Mouse (Mus musculus) right cerebral cortex, postnatal 25 days (tissue): ENCODE data around the gene Sla2.
"Not testable (repeated sequence)": the region's sequence is repeated elsewhere in the genome, so short reads cannot be mapped to it uniquely, and the experiment has no call there.

Experiments used
- DNase-seq: peaks from one replicate; pipeline ENCODE4 v3.0.0; 2022

Sla2 gene

GRCm38 (mm10) chr2:156887017-156887416 is at the start of gene Sla2:
TSS of gene Sla2 (minus strand) at chr2:156887192.
- no peak for DNase-seq

- no peak for DNase-seq
Observed at GRCm38 (mm10) chr2:156935005-156935404, 48.0 kb upstream of the Sla2 start.

- no peak for DNase-seq
Observed at GRCm38 (mm10) chr2:156933426-156933825, 46.4 kb upstream of the Sla2 start.

GRCm38 (mm10) chr2:156931421-156931820 is 44.4 kb upstream of the Sla2 start:
- DNase-seq: no peak

GRCm38 (mm10) chr2:156930549-156930948 is 43.6 kb upstream of the Sla2 start:
- DNase-seq: no peak

DNA sequence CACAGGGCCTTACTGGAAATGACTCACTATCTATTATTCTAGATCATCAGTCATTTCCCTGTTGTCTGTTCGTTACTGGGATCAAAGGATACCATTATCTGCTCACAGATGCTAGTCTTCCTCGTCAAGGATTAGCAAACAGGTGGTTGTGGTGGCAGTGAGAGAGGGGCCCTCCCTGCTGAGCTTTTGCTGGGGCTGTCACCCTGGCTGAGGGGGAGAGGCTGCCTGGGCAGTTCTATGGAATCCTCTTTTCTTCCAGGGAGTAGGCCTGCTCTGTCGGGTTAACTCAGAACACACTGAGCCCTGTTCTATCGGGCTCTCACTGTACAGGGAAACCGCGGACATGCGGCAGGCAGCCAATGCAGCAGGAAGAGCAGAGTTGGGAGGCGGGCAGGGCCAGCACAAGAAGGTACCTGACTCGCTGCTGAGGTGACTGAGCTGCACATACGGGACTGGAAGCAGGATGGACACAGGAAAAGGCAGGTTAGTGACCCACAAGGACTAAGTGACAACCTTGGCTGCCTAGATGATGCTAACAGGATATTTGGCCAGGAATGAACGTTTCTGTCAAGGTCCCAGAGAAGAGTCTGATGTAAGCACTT is 42.6 kb upstream of the Sla2 start:
- DNase-seq: no peak

GRCm38 (mm10) chr2:156928606-156929005 is 41.6 kb upstream of the Sla2 start:
- no peak for DNase-seq

- no peak for DNase-seq
Observed at GRCm38 (mm10) chr2:156927663-156928062, 40.7 kb upstream of the Sla2 start.

- DNase-seq: not testable (repeated sequence)
Observed at GRCm38 (mm10) chr2:156925611-156926010, 38.6 kb upstream of the Sla2 start.

GRCm38 (mm10) chr2:156925075-156925474 is 38.1 kb upstream of the Sla2 start:
- DNase-seq: not testable (repeated sequence)

DNA sequence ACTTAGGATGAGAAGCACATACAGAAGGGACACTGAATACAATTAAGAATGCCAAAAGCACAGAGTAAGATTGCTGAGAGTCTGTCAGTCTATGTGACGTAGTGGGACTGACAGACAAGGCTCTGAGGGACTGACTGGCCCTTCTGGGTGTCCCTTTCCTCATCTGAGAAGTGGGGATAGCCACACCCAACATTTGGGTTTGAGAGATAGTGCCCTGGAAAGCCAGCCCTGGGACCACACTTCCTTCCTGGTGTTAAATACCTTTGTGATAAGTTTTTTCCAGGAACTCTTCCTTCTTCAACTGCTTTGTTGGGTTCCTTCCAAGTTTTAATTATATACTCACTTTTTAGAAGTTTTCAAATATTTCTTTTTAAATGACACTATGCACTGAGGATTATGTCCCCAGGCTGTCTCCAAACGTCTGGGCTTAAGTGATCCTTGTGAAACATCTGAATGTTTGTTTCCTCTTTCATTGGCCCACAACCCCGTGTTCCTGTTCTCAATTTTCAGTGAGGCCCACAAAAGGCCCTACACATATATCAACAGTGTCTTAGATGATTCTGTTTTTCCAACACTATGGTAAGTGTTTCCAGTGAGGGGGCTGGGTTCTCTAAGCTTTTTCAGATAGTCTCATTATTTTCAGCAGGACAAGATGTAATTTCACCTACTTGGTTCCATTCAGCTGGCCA is 37.4 kb upstream of the Sla2 start:
- DNase-seq: no peak

DNA sequence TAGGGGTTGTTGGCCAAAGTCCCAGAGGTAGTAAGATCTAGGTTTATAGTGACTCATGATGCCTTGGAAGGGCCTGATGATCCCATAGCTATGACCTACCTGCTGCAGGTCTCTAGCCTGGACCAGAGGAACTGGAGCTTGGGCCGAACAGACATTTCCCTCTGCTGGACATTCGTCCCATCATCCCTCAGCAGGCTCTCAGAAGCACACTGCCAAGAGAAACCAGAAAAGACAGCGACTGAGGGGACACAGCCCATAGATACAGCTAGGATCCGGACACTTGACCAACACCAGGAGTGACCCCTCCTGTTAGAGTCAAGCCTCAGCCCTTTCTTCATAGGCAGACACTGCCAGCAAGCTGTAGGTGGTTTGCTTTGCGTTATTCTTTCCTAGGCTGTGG is 36.1 kb upstream of the Sla2 start:
- DNase-seq: no peak

DNA sequence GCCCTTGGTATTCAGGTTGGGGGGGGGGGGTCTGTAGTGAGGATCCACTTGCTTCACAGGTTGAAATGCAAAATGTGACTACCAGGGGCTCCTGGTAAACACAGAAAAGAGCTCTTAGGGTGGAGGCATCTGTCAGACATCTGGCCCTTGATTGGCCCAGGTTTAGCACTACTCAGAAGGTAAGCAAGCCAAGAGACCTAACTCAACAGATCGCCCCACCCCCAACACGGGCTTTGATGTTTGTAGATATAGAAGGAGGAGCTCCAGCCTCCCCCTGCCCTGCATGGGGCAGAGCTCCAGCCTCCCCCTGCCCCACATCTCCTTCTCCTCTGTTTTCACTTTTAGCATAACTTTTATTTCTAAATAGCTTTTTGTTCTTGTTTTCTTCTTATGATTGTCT is 32.8 kb upstream of the Sla2 start:
- DNase-seq: no peak

DNA sequence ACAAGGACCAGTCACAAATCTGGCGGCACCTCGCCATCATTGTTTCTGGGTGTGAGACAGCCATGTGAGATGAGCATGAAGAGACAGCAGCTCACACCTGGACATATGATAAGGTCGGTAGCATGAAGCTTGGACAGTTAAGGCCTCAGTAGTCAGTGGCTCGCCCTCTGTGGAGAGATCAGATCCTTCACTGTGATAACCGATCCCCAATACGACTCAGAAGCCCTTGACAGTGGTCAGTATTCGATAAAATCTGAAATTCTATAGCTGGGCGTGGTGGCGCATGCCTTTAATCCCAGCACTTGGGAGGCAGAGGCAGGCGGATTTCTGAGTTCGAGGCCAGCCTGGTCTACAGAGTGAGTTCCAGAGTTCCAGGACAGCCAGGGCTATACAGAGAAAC is 32.2 kb upstream of the Sla2 start:
- DNase-seq: not testable (repeated sequence)

GRCm38 (mm10) chr2:156918562-156918961 is 31.6 kb upstream of the Sla2 start:
- DNase-seq: no peak

DNA sequence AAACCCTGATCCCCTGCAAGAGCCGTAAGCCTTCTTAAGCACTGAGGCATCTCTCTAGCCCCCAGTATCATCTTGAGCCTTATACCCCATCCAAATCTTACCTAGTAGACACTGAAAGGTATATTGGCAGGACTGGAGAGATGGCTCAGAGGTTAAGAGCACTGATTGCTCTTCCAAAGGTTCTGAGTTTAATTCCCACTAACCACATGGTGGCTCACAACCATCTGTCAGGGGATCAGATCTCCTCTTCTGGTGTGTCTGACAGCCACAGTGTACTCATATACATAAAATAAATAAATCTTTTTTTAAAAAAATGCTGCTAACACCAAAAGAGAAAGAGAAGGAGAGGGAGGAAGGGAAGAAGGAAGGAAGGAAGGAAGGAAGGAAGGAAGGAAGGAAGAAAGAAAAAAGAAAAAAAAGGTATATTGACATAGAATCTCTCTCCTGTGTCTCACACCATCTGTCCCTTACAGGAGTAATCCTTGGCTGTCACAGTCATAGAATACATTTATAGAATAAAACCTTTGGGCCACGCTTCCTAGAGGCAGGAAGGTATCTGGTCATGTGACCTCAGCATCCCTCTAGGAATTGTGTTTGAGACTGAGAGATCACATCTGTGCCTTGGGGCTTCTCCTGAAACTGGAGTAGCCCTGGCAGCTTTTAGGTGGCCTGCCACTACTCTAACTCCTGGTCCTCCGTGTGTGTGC is 29.6 kb upstream of the Sla2 start:
- no peak for DNase-seq

DNA sequence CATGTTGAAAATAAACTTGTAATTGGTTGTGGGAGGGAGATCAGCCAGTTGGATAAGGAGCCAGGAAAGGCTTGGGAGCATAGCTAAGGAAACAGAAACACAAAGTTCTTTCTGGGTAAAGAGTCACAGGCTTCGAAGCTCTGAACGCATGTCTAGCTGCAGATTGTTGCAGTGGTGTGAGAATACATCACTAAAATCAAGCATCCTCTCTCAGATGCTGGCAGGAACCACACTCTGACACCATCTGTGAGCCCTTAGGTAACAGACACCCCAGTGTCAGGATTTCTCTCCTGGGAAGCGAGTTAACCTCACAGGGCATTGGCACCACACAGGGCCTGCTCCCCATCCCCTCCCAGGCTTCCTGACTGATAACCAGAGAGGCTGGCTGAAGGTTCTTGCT is 28.6 kb upstream of the Sla2 start:
- DNase-seq: no peak

DNA sequence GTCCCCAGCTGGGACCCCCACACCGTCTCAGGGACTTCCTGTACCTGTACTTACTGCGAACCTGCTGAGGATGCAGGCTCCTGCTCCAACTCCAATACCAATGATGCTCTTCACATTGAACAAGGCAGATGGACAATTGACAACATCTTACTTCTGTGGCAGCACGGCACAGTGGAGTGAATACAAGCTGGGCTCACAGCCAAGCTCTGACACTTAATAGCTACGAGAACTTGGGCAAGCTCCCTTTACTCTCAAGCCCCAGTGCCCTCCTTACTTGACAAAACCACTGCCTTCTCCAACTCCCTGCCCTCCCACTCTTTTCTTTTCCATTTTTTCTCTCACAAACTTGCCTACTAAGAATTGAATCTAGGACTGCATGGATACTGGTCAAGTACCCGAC is 26.2 kb upstream of the Sla2 start:
- DNase-seq: no peak

GRCm38 (mm10) chr2:156905931-156906330 is 18.9 kb upstream of the Sla2 start:
- DNase-seq: not testable (repeated sequence)

DNA sequence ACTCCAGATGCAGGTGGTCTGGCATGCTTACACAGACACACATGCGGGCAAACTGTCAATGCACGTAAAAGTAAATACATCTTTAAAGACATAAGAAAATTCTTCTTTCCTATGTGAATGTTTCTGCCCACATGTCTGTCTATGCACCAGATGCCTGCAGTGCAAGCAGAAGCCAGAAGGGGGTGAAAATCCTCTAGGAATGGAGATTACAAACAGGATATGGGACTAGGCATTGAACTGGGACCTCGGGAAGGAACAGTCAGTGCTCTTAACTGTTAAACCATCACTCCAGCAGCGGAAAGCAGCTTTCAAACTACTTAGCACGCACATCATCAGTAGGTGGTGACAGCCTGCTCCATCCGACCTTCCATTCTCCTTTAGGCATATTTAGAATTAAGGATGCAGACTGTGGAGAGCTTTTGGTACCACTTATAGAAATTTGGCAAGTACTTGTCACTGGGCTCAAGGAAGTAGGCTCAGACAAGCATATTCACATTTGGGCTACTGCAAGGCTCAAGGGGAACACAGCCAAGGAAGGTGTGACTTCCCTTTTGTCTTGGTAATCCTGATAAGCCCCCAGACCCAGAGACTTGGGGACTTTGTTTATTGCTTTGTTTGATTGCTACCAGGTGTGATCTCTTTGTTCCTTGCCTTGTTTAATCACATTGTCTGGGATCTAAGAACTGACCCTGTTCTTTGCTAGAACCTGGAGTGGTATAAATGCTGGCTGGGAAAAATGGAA is 18.2 kb upstream of the Sla2 start:
- DNase-seq: peak; percentile 70

DNA sequence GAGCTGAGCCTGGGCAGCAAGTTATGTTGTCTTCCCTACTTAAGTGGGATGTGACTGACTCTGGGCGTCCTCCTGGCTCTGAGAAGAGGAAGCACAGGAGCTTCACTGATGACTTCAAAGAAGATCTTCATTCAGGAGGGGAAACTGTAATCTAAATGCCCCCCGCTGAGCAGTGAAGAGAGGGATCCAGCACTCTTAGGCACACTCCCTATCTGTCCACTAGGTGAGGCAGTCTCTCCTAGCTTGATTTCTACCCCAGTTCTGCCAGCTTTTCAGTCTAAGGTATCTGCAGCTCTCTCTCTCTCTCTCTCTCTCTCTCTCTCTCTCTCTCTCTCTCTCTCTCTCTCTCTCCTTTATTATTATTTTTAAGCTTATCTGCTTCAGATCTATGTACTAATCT is 16.4 kb upstream of the Sla2 start:
- DNase-seq: no peak

DNA sequence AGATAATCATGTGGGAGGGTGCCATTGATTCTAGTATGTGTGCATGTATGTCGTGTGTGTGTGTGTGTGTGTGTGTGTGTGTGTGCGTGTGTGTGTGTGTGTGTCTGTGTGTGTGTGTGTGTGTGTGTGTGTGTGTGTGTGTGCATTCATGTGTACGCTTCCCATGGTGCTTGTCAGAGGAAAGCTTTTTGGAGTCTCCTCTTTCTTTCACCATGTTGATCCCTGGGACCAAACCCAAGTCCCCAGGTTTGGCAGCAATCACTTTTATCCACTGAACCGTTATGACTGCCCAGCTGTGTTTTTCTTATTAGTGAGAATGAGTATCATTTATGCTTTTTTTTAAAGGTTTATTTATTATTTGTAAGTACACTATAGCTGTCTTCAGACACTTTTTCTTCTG is 15.4 kb upstream of the Sla2 start:
- DNase-seq: not testable (repeated sequence)

DNA sequence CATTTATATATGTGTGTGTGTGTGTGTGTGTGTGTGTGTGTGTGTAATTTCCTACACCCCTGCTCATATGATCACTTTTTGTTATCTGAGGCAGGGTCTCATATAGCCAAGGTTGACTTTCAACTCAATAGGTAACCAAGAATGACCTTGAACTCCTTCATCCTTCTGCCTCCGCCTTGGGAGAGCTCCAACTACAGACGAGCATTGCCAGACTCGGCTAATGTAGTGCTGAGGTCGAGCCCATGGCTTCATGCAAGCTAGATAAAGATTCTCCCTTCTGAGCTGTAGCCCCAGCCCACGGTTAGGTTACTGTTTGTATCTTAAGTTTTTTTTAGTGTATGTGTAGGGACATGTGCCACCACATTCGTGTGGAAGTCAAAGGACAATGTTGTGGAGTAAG is 14.9 kb upstream of the Sla2 start:
- DNase-seq: no peak

- DNase-seq: no peak
Observed at GRCm38 (mm10) chr2:156901344-156901743, 14.4 kb upstream of the Sla2 start.
